Mouse (Mus musculus) kidney, embryonic 16.5 days (tissue): ENCODE results near the gene U2af1l4. TPM values are rescaled to one million over a fixed set of nuclear protein-coding genes. Genes with fewer than 3 reads are reported as not detected.

Experiments used
- microRNA-seq: library from miRNA; unstranded; fragments of <30 nt; microRNA quantifications from one replicate; pipeline ENCODE4, GENCODE M21; 2016
- polyA plus RNA-seq: library from polyadenylated mRNA; unstranded; fragments of >200 nt; fragmentation: Nextera tagmentation; extraction: Ambion mirVana; gene quantifications from 2 replicates; pipeline ENCODE4 v1.2.1, GENCODE M21; 2015

Gene U2af1l4
- polyA plus RNA-seq, 1 experiment from 2014 or later = 91.6 TPM

Small RNA genes lying within 50 kb of the gene (microRNA-seq; reads per million reads assigned to microRNA genes)
- gene Gm38670 (1.6 reads per million, percentile 3 among the genes with 10 or more reads in this experiment), gene Mir3569 (1.4 reads per million)

Other genes starting within 250 kb of the U2af1l4 start
- 129 and 136 TPM in 2 replicates for gene Syne4, start 248.5 kb upstream of the U2af1l4 start, polyA plus RNA-seq
- gene E130208F15Rik, start 241.6 kb upstream of the U2af1l4 start, polyA plus RNA-seq = 2.3 and 3.7 TPM in 2 replicates
- 17.2 and 18.1 TPM in 2 replicates for gene Sdhaf1, start 239.4 kb upstream of the U2af1l4 start, polyA plus RNA-seq
- 6.8 and 8.3 TPM in 2 replicates for gene Lrfn3, start 200.5 kb upstream of the U2af1l4 start, polyA plus RNA-seq
- gene Tyrobp, start 149.5 kb upstream of the U2af1l4 start, polyA plus RNA-seq = 29.3 and 31.4 TPM in 2 replicates
- gene Hcst, start 143.4 kb upstream of the U2af1l4 start, polyA plus RNA-seq = 0.63 and 0.84 TPM in 2 replicates
- gene Nfkbid, start 141.6 kb upstream of the U2af1l4 start, polyA plus RNA-seq = 1.6 and 2.0 TPM in 2 replicates
- gene Aplp1, start 117.8 kb upstream of the U2af1l4 start, polyA plus RNA-seq = 27.9 and 31.5 TPM in 2 replicates
- 0.78 and 1.1 TPM in 2 replicates for gene Kirrel2, start 105.6 kb upstream of the U2af1l4 start, polyA plus RNA-seq
- 5.4 and 5.5 TPM in 2 replicates for gene Nphs1, start 105.0 kb upstream of the U2af1l4 start, polyA plus RNA-seq
- gene Prodh2, start 69.7 kb upstream of the U2af1l4 start, polyA plus RNA-seq = 21.1 and 27.6 TPM in 2 replicates
- 12.0 and 14.9 TPM in 2 replicates for gene Arhgap33, start 28.2 kb upstream of the U2af1l4 start, polyA plus RNA-seq
- gene Hspb6, start 11.1 kb upstream of the U2af1l4 start, polyA plus RNA-seq = 18.0 and 20.6 TPM in 2 replicates
- gene Proser3, start 11.0 kb upstream of the U2af1l4 start, polyA plus RNA-seq = 12.0 and 16.6 TPM in 2 replicates
- gene Lin37, start 3.5 kb upstream of the U2af1l4 start, polyA plus RNA-seq = 47.0 and 48.1 TPM in 2 replicates
- 18.2 and 18.9 TPM in 2 replicates for gene Gm49396, start within 50 bp of the U2af1l4 start, polyA plus RNA-seq
- 142 and 148 TPM in 2 replicates for gene Psenen, start 326 bp downstream of the U2af1l4 start, polyA plus RNA-seq
- 6.0 and 8.7 TPM in 2 replicates for gene Igflr1, start 2.1 kb downstream of the U2af1l4 start, polyA plus RNA-seq
- 7.8 and 9.0 TPM in 2 replicates for gene Kmt2b, start 25.4 kb downstream of the U2af1l4 start, polyA plus RNA-seq
- gene Zbtb32, start 35.6 kb downstream of the U2af1l4 start, polyA plus RNA-seq = 0.77 and 1.3 TPM in 2 replicates
- gene Upk1a, start 49.5 kb downstream of the U2af1l4 start, polyA plus RNA-seq = 7.9 and 13.0 TPM in 2 replicates
- gene Cox6b1, start 62.9 kb downstream of the U2af1l4 start, polyA plus RNA-seq = 1,049 TPM in 2 replicates
- gene Etv2, start 72.6 kb downstream of the U2af1l4 start, polyA plus RNA-seq = not detected in 2 replicates
- gene Rbm42, start 87.0 kb downstream of the U2af1l4 start, polyA plus RNA-seq = 111 and 119 TPM in 2 replicates
- 59.4 and 67.0 TPM in 2 replicates for gene Haus5, start 101.7 kb downstream of the U2af1l4 start, polyA plus RNA-seq
- gene Pmis2, start 108.3 kb downstream of the U2af1l4 start, polyA plus RNA-seq = not detected in 2 replicates
- gene 2200002J24Rik, start 135.6 kb downstream of the U2af1l4 start, polyA plus RNA-seq = 0.40 and 0.51 TPM in 2 replicates
- 2.1 and 3.2 TPM in 2 replicates for gene Atp4a, start 148.9 kb downstream of the U2af1l4 start, polyA plus RNA-seq
- 209 and 225 TPM in 2 replicates for gene Tmem147, start 166.2 kb downstream of the U2af1l4 start, polyA plus RNA-seq
- 0.21 and 0.45 TPM in 2 replicates for gene Gapdhs, start 180.4 kb downstream of the U2af1l4 start, polyA plus RNA-seq
- 1.7 and 2.3 TPM in 2 replicates for gene Sbsn, start 188.2 kb downstream of the U2af1l4 start, polyA plus RNA-seq
- gene Dmkn, start 200.5 kb downstream of the U2af1l4 start, polyA plus RNA-seq = 0.89 and 1.2 TPM in 2 replicates
- gene Krtdap, start 224.6 kb downstream of the U2af1l4 start, polyA plus RNA-seq = 1.0 and 1.5 TPM in 2 replicates